Mouse (Mus musculus): ENCODE data around the gene Cyp2c50.
"Not testable (repeated sequence)": the region's sequence is repeated elsewhere in the genome, so short reads cannot be mapped to it uniquely, and the experiment has no call there.

Gene Cyp2c50

DNA sequence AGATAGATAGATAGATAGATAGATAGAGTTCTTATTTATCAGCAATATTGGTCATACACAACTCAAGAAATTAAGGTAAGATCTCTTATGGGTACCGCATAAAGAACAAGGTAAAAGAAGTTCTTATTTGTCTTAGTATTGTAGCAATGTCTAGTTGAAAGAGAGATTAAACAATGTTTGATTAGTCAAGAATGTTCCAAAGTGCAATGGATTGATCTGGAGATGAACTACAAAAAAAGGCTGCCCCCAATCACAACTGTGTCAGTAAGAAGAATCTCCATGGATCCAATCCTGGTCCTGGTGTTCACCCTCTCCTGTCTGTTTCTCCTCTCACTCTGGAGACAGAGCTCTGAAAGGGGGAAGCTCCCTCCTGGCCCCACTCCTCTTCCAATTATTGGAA lies at the start of gene Cyp2c50:
Gene Cyp2c50 (plus strand): TSS at position 268 of the 400 bp plus-strand sequence.
- DNase-seq (ENCODE audit: low spot score in 2 of 2): not testable (repeated sequence)

GRCm38 (mm10) chr19:40073701-40074100 lies 15.8 kb upstream of the Cyp2c50 start, which contains the start of gene Cyp2c54:
Gene Cyp2c54, minus strand, starts transcription at chr19:40073827.
- no peak for DNase-seq (ENCODE audit: low spot score in 2 of 2)

GRCm38 (mm10) chr19:40088381-40088780 lies 1.1 kb upstream of the Cyp2c50 start:
- DNase-seq (ENCODE audit: low spot score in 2 of 2): no peak

DNA sequence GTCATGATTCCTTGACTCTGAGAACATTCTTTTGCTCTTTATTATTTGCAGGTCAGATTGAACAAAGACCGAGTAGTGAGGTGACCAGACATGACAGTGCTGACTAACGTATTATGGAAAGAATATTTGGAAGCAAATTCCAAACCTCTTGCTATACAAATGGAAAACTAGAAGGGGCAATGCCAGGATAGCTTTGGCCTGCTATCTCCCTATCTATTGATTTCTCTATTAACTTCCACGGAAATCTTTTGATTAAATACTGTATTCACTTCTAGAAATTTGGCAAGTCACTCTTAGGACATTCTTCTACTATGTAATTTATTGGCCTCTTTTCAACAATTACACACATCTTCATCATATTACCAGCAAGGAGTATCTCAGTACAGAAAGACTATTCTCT lies 1.6 kb downstream of the Cyp2c50 start:
- DNase-seq (ENCODE audit: low spot score in 2 of 2): no peak

DNA sequence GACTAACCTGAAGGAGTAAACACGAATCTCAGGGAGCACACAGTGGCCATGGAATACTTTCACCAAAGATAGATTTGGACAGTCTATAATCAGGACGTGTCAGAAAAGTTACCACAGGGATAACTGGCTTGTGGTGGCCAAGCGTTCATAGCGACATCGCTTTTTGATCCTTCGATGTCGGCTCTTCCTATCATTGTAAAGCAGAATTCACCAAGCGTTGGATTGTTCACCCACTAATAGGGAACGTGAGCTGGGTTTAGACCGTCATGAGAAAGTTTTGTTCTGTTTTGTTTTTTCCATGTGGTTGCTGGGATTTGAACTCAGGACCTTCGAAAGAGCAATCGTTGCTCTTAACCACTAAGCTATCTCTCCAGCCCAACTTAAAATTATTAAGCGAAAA lies 30.1 kb downstream of the Cyp2c50 start:
- DNase-seq (ENCODE audit: low spot score in 2 of 2): not testable (repeated sequence)

- not testable (repeated sequence) for DNase-seq (ENCODE audit: low spot score in 2 of 2)
Observed at GRCm38 (mm10) chr19:40125165-40125564, 35.7 kb downstream of the Cyp2c50 start.

- DNase-seq (ENCODE audit: low spot score in 2 of 2): not testable (repeated sequence)
Observed at GRCm38 (mm10) chr19:40126996-40127395, 37.5 kb downstream of the Cyp2c50 start.

Measured in urinary bladder, postnatal 4 days (tissue).